Mouse (Mus musculus) erythroblast, embryonic 14.5 days (primary cell): ENCODE data around the gene Smarca4. TPM values are rescaled to one million over a fixed set of nuclear protein-coding genes. Genes with fewer than 3 reads are reported as not detected.
A peak's percentile ranks its signal among the peaks of the same experiment; 100 is the strongest.

Experiments
- H3K27me3 ChIP-seq: 2 replicates; pipeline ENCODE4 v1.6.1; 2012; ENCODE audit warnings: inconsistent platforms; ENCODE audit not compliant: control insufficient read depth
- H3K36me3 ChIP-seq: 2 replicates; pipeline ENCODE4 v1.6.1; 2012; ENCODE audit warnings: mild to moderate bottlenecking, inconsistent platforms; ENCODE audit not compliant: control insufficient read depth
- H3K4me1 ChIP-seq: 2 replicates; pipeline ENCODE4 v1.6.1; 2012; ENCODE audit warnings: inconsistent platforms; ENCODE audit not compliant: control insufficient read depth
- H3K4me3 ChIP-seq: replicated peaks from 2 replicates; pipeline ENCODE3; 2012; ENCODE audit warnings: moderate library complexity, mild to moderate bottlenecking, inconsistent platforms
- H3K9me3 ChIP-seq: 2 replicates; pipeline ENCODE4 v1.6.1; 2012; ENCODE audit warnings: low read length, inconsistent platforms, mixed read lengths; ENCODE audit not compliant: control insufficient read depth
- GATA1 ChIP-seq: IDR thresholded peaks from 2 replicates; pipeline ENCODE4 v1.6.1; 2012; ENCODE audit warnings: low read length, inconsistent platforms, mixed read lengths
- TAL1 ChIP-seq: IDR thresholded peaks from 3 replicates; pipeline ENCODE4 v1.6.1; 2012; ENCODE audit warnings: low read length, inconsistent platforms, mixed read lengths
- polyA plus RNA-seq: library from polyadenylated mRNA; stranded (reverse); fragments of >175 nt; gene quantifications from 2 replicates; pipeline ENCODE4 v1.2.3, GENCODE M21; 2012

Gene Smarca4
- polyA plus RNA-seq, 1 experiment, result 11.3 TPM

GRCm38 (mm10) chr9:21594838-21595237 lies 21.1 kb upstream of the Smarca4 start:
- H3K36me3 ChIP-seq, result peaks cover 51% of the 10 kb centered on the region
- H3K4me3 ChIP-seq, result no peak overlapping the region
- H3K4me1 ChIP-seq, result peaks cover 46% of the 10 kb centered on the region
- H3K9me3 ChIP-seq, result no peaks in the 10 kb centered on the region
- H3K27me3 ChIP-seq, result no peaks in the 10 kb centered on the region
- TF ChIP-seq TAL1, result no peak
- no peak for TF ChIP-seq GATA1

- no peaks in the 10 kb centered on the region for H3K9me3 ChIP-seq
- no peaks in the 10 kb centered on the region for H3K27me3 ChIP-seq
- no peak overlapping the region for H3K4me3 ChIP-seq
- peaks cover 37% of the 10 kb centered on the region for H3K36me3 ChIP-seq
- TF ChIP-seq GATA1, result no peak
- no peak for TF ChIP-seq TAL1
- peaks cover 43% of the 10 kb centered on the region for H3K4me1 ChIP-seq
Observed at GRCm38 (mm10) chr9:21598198-21598597, 17.8 kb upstream of the Smarca4 start.

GRCm38 (mm10) chr9:21600186-21600585 lies 15.8 kb upstream of the Smarca4 start:
- Histone ChIP-seq H3K27me3 (no peaks in the 10 kb centered on the region), H3K9me3 (no peaks in the 10 kb centered on the region), H3K4me3 (no peak overlapping the region), H3K4me1 (peaks cover 24% of the 10 kb centered on the region), H3K36me3 (peaks cover 20% of the 10 kb centered on the region)
- TF ChIP-seq TAL1, result no peak
- no peak for TF ChIP-seq GATA1

GRCm38 (mm10) chr9:21601073-21601472 lies 14.9 kb upstream of the Smarca4 start:
- no peaks in the 10 kb centered on the region for H3K9me3 ChIP-seq
- H3K4me3 ChIP-seq, result no peak overlapping the region
- TF ChIP-seq GATA1 (no peak), TAL1 (no peak)
- peaks cover 21% of the 10 kb centered on the region for H3K4me1 ChIP-seq
- H3K36me3 ChIP-seq, result peaks cover 11% of the 10 kb centered on the region
- H3K27me3 ChIP-seq, result no peaks in the 10 kb centered on the region

GRCm38 (mm10) chr9:21601722-21602399 lies 14.1 kb upstream of the Smarca4 start:
- Histone ChIP-seq H3K4me1 (peaks cover 21% of the 10 kb centered on the region), H3K36me3 (peaks cover 7% of the 10 kb centered on the region), H3K27me3 (no peaks in the 10 kb centered on the region), H3K4me3 (no peak overlapping the region), H3K9me3 (no peaks in the 10 kb centered on the region)
- TF ChIP-seq TAL1, result peak; percentile 25; the same call in 1 of the 3 replicates
- TF ChIP-seq GATA1, result no peak

GRCm38 (mm10) chr9:21604119-21604518 lies 11.8 kb upstream of the Smarca4 start:
- H3K9me3 ChIP-seq, result no peaks in the 10 kb centered on the region
- H3K4me1 ChIP-seq, result peaks cover 21% of the 10 kb centered on the region
- no peaks in the 10 kb centered on the region for H3K27me3 ChIP-seq
- H3K4me3 ChIP-seq, result no peak overlapping the region
- no peaks in the 10 kb centered on the region; the same call in none of the 2 replicates for H3K36me3 ChIP-seq
- no peak for TF ChIP-seq GATA1
- TF ChIP-seq TAL1, result no peak

GRCm38 (mm10) chr9:21605865-21606264 lies 10.1 kb upstream of the Smarca4 start:
- no peaks in the 10 kb centered on the region for H3K36me3 ChIP-seq
- no peaks in the 10 kb centered on the region for H3K9me3 ChIP-seq
- H3K4me1 ChIP-seq, result peaks cover 9% of the 10 kb centered on the region
- no peaks in the 10 kb centered on the region for H3K27me3 ChIP-seq
- TF ChIP-seq TAL1, result no peak
- no peak for TF ChIP-seq GATA1
- H3K4me3 ChIP-seq, result no peak overlapping the region

- Histone ChIP-seq H3K27me3 (no peaks in the 10 kb centered on the region), H3K4me1 (peaks cover 3% of the 10 kb centered on the region), H3K9me3 (no peaks in the 10 kb centered on the region), H3K36me3 (no peaks in the 10 kb centered on the region), H3K4me3 (no peak overlapping the region)
- TF ChIP-seq GATA1, result no peak
- no peak for TF ChIP-seq TAL1
Observed at GRCm38 (mm10) chr9:21606648-21607047, 9.3 kb upstream of the Smarca4 start.

- Histone ChIP-seq H3K27me3 (no peaks in the 10 kb centered on the region), H3K9me3 (no peaks in the 10 kb centered on the region), H3K36me3 (no peaks in the 10 kb centered on the region), H3K4me3 (no peak overlapping the region), H3K4me1 (peaks cover 6% of the 10 kb centered on the region)
- no peak for TF ChIP-seq TAL1
- no peak for TF ChIP-seq GATA1
Observed at GRCm38 (mm10) chr9:21609861-21610260, 6.1 kb upstream of the Smarca4 start.
